Mouse (Mus musculus) embryonic facial prominence, embryonic 15.5 days (tissue): ENCODE data around the gene Dtymk. TPM values are rescaled to one million over a fixed set of nuclear protein-coding genes. Genes with fewer than 3 reads are reported as not detected.

ENCODE experiments used
- polyA plus RNA-seq: library from polyadenylated mRNA; unstranded; fragments of >200 nt; fragmentation: Nextera tagmentation; extraction: Ambion mirVana; gene quantifications from 2 replicates; pipeline ENCODE4 v1.2.1, GENCODE M21; 2015

Dtymk gene
- polyA plus RNA-seq, 1 experiment from 2014 or later, result 218 TPM

Other genes starting within 250 kb of the Dtymk start
- gene Stk25, start 143.3 kb downstream of the Dtymk start, polyA plus RNA-seq, result 185 and 200 TPM in 2 replicates
- gene Bok, start 116.3 kb downstream of the Dtymk start, polyA plus RNA-seq, result 61.3 and 63.4 TPM in 2 replicates
- 77.2 and 78.5 TPM in 2 replicates for gene Atg4b, start 50.4 kb downstream of the Dtymk start, polyA plus RNA-seq
- 55.6 and 59.0 TPM in 2 replicates for gene Thap4, start 47.1 kb downstream of the Dtymk start, polyA plus RNA-seq
- gene Ing5, start 2.0 kb upstream of the Dtymk start, polyA plus RNA-seq, result 13.9 and 14.9 TPM in 2 replicates
- 18.5 and 18.8 TPM in 2 replicates for gene D2hgdh, start 23.0 kb upstream of the Dtymk start, polyA plus RNA-seq
- gene Gal3st2, start 59.4 kb upstream of the Dtymk start, polyA plus RNA-seq, result 0.18 and 0.92 TPM in 2 replicates
- gene Gal3st2b, start 116.4 kb upstream of the Dtymk start, polyA plus RNA-seq, result 0.12 and 0.29 TPM in 2 replicates
- gene Gal3st2c, start 188.6 kb upstream of the Dtymk start, polyA plus RNA-seq, result not detected in 2 replicates
- not detected in 2 replicates for gene Neu4, start 218.5 kb upstream of the Dtymk start, polyA plus RNA-seq